Mouse (Mus musculus) G1E-ER4 (cell line): ENCODE results near the gene Arhgef39. TPM values are rescaled to one million over a fixed set of nuclear protein-coding genes. Genes with fewer than 3 reads are reported as not detected.

ENCODE experiments used
- GATA1 ChIP-seq: IDR thresholded peaks from one replicate; pipeline ENCODE4 v1.8.0; 2012; ENCODE audit warnings: low read length, inconsistent platforms
- polyA plus RNA-seq: library from polyadenylated mRNA; stranded (reverse); fragments of >175 nt; gene quantifications from 2 replicates; pipeline ENCODE4 v1.2.3, GENCODE M21; 2012

Gene Arhgef39
- polyA plus RNA-seq, 1 experiment, result 14.1 TPM

- no peak for TF ChIP-seq GATA1
These were observed 13.8 kb upstream of the Arhgef39 start for GRCm38 (mm10) chr4:43513300-43513699.

- no peak for TF ChIP-seq GATA1
These were observed 13.2 kb upstream of the Arhgef39 start for GRCm38 (mm10) chr4:43512653-43513052.

GRCm38 (mm10) chr4:43511675-43512454 lies 12.4 kb upstream of the Arhgef39 start:
- no peak for TF ChIP-seq GATA1

- TF ChIP-seq GATA1, result no peak
These were observed 9.6 kb upstream of the Arhgef39 start for GRCm38 (mm10) chr4:43509109-43509508.

- no peak for TF ChIP-seq GATA1
These were observed 9.1 kb upstream of the Arhgef39 start for GRCm38 (mm10) chr4:43508666-43508997.

GRCm38 (mm10) chr4:43507938-43508665 lies 8.6 kb upstream of the Arhgef39 start:
- no peak for TF ChIP-seq GATA1

- TF ChIP-seq GATA1, result no peak
These were observed 7.2 kb upstream of the Arhgef39 start, which contains the start of gene Car9 for GRCm38 (mm10) chr4:43506536-43507185. Car9 (plus strand) TSS chr4:43506966.

DNA sequence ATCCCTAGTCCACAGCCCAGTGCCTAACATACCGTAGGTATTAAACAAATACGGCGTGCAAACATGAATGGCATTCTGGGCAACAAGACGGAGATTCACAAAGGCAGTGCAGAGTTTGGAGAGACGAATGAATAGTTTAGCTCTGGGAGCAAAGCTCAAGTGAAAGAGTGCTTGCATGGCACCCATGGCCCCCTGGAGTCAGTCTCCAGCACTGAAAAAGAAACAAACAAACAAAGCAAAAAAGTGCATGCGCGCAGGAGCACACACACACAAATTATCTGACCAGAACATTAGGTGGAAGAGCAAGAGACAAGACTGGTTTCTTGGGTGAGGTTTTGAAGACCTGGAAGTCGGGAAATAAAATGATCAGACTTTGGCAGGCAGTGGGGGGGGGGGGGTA lies 6.6 kb upstream of the Arhgef39 start:
- no peak for TF ChIP-seq GATA1

GRCm38 (mm10) chr4:43504269-43504668 lies 4.8 kb upstream of the Arhgef39 start:
- no peak for TF ChIP-seq GATA1

GRCm38 (mm10) chr4:43503506-43503905 lies 4.0 kb upstream of the Arhgef39 start:
- TF ChIP-seq GATA1, result no peak

DNA sequence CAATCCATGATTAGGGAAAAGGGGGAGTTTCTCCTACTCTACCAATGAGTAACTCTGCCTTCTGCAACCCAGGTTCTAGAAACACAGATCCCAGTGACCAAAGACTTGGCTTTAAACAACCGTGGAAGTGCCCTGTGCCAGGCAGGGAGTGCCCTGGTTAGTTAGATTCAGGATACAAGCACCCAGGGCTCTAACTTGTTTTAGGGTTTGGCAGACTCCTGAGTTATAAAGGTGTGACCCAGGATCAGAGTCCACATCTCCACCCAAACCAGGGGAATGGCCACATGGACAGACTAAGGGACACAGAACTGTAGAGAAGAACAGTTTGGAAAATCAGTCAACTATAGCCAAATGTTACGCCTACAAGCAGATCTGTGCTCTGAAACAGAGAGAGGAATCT lies 3.5 kb upstream of the Arhgef39 start:
- no peak for TF ChIP-seq GATA1

DNA sequence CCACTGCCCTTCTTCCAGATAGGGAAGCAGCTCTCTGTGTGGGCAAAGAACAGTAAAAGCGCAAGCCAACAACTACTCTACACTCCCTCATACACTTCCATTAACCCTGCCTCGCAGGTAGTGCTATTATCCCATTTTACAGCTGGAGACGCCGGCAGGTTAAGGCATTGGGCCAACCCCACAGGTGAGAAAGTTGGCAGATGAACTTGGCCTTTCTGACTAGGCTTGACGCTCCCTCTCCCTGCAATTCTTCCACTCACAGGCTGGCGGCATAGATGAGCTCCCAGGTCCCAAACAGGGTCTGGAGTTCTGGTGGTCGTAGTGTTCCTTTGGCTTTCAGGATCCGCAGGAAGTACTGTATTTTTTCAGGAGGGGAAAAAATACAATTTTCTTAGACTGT lies 512 bp downstream of the Arhgef39 start:
- TF ChIP-seq GATA1, result no peak

DNA sequence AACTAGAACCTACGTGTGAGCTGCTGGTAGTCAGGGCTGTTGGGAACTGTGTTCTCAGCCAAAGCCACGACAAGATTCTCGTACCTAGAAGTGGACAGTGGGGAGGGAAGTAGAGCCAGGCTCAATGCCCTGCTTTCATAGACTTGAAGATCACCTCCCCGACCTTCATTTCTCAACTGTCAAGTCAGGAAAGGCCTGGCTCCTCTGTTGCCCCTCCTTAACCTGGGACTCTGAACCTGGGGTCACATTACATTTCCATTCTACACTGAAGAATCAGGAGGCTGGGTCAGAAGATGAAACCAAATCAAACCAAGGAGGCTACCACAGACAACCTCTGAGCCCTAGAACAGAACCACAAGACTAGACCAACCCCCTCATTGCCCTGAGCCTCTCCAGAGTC lies 1.5 kb downstream of the Arhgef39 start:
- no peak for TF ChIP-seq GATA1

GRCm38 (mm10) chr4:43497405-43497804 lies 2.1 kb downstream of the Arhgef39 start:
- no peak for TF ChIP-seq GATA1

DNA sequence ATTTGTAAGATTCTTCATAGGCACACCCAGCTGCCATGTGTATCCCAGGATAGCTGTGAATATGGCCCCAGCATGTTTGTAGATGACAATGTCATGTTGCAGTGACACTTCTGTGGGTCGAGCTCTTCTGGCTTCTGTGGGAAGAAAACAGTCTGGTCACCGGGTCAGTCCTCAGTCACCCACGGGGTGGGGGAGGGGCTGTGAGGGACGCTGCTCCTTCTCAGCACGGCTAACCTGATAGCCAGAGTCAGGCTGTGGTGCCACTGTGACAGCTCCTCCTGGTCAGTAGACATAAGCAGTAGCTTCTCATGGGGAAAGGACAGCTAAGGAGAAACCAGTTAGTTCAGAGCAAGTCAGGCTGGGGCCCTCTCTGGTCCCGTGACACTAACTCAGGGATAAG lies 2.9 kb downstream of the Arhgef39 start:
- no peak for TF ChIP-seq GATA1

- TF ChIP-seq GATA1, result no peak
These were observed 5.7 kb downstream of the Arhgef39 start for GRCm38 (mm10) chr4:43493846-43494240.

DNA sequence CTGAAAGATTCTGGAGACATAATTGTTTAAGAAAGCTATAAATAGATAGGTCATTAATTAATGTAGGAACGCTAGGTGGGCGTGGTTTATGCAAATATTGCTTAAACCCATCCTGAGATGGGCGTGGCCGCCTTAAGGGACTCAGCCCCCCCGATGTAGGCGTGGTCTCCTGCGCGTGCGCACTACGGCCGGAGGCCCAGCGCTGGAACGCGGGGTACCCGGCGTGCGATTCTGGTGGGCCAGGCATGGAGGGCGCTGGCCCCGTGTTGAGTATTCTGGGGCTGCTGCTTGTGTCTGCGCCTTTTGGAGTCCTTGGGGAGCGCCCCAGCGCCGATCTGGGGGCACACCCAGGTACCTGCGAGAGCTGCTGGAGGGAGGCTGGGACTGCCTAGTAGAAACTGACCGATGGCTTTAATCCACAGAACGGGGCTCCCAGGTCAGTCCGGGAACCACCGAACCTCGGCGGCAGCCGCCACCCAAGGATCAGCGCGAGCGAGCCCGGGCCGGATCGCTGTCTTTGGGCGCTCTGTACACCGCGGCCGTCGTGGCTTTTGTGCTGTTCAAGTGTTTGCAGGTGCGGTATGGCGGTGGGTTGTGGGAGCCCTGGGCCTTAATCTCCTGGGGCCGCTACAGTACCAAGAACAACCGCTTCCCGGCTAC lies 6.2 kb downstream of the Arhgef39 start:
- no peak for TF ChIP-seq GATA1
